Mouse (Mus musculus): ENCODE measurements around the gene Pcnx2. TPM values are rescaled to one million over a fixed set of nuclear protein-coding genes. Genes with fewer than 3 reads are reported as not detected.

Pcnx2 gene
- polyA plus RNA-seq, 1 experiment from 2014 or later = 0.60 TPM

DNA sequence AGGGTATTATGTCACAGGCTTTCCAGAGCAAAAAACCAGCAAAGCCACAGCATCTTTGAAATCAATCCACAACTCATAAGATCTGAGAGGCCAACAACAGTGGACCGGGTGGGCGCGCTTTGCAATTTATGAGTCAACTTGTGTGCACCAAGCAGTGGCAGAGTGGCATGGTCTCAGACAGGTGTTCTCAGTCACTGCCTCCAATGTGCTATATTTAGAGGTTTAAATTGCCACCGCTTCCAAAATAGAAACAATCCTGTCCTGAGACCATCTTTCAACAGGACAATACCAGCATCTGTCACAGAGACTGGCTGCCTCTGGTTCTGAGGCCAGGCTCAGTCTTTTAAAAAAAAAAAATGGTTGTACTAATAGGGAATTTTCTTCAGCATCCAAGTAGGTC, 42.0 kb downstream of the Pcnx2 start:
- no peaks in the 10 kb centered on the region for H3K9me3 ChIP-seq (ENCODE audit: control insufficient read depth, low read length)
- H3K4me3 ChIP-seq (ENCODE audit: low read depth, low read length) = no peak overlapping the region
- no peak overlapping the region for H3K9ac ChIP-seq (ENCODE audit: low read length)
- H3K27me3 ChIP-seq (ENCODE audit: control insufficient read depth, insufficient read depth, low read length) = no peaks in the 10 kb centered on the region
- DNase-seq (ENCODE audit: low spot score) (no peak), ATAC-seq (replicated peaks; ENCODE audit: low FRiP score) (no peak)
- WGBS = 88% methylated on average over 4 of the region's 4 CpGs
- H3K27ac ChIP-seq (ENCODE audit: low read depth, low read length) = no peak overlapping the region
- H3K4me2 ChIP-seq (ENCODE audit: low read depth, low read length, severe bottlenecking) = no peak overlapping the region
- H3K4me1 ChIP-seq (replicated peaks; ENCODE audit: control insufficient read depth, insufficient read depth, low read length) = peaks cover 4% of the 10 kb centered on the region; the same call in 1 of the 2 replicates
- no peaks in the 10 kb centered on the region for H3K36me3 ChIP-seq (ENCODE audit: control insufficient read depth, insufficient read depth, low read length)

DNA sequence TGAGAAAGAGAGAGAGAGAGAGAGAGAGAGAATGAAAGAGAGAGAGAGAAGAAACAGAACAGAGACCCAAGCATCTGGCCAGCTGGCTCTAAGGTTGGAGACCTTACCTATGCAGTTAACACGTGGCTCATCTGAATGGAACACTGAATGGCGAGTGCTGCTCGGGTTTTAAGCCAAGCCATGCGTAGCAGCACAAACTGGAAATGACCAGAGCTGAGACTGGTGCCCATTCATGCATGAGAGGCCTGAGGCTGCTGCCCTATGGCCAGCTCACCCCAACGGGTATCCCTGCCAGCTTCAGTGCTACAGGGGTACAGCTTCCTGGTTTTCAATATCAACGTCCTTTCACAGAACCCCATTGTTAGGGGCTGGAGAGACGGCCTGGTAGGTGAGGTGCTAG, 43.7 kb downstream of the Pcnx2 start:
- no peak overlapping the region for H3K27ac ChIP-seq (ENCODE audit: low read depth, low read length)
- 64% methylated on average over 7 of the region's 7 CpGs for WGBS
- no peaks in the 10 kb centered on the region for H3K27me3 ChIP-seq (ENCODE audit: control insufficient read depth, insufficient read depth, low read length)
- DNase-seq (ENCODE audit: low spot score) (no peak), ATAC-seq (replicated peaks; ENCODE audit: low FRiP score) (no peak)
- H3K4me2 ChIP-seq (ENCODE audit: low read depth, low read length, severe bottlenecking) = no peak overlapping the region
- H3K4me3 ChIP-seq (ENCODE audit: low read depth, low read length) = no peak overlapping the region
- H3K36me3 ChIP-seq (ENCODE audit: control insufficient read depth, insufficient read depth, low read length) = no peaks in the 10 kb centered on the region
- no peaks in the 10 kb centered on the region for H3K9me3 ChIP-seq (ENCODE audit: control insufficient read depth, low read length)
- H3K9ac ChIP-seq (ENCODE audit: low read length) = no peak overlapping the region
- H3K4me1 ChIP-seq (replicated peaks; ENCODE audit: control insufficient read depth, insufficient read depth, low read length) = peaks cover 4% of the 10 kb centered on the region; the same call in 1 of the 2 replicates

DNA sequence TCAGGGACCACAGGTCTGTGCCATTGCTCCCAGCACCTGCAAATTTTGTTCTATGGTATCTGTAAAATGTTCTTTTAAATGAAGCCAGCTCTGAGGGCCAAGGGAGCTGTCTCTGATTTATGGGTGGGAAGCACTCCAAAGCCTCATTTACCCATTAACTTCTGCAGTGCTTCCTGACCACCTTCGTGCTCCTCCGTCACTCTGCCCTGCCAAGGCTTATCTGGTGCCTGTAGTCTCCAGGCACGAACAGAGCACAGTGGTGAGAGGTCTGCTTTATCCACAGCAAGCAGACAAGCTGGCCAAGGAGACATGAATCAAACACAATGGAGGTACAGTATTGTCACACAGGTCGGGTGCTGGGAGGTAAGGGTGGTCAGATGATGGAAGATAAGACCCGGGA, 44.8 kb downstream of the Pcnx2 start:
- Histone ChIP-seq H3K27ac (ENCODE audit: low read depth, low read length) (no peak overlapping the region), H3K4me2 (ENCODE audit: low read depth, low read length, severe bottlenecking) (no peak overlapping the region), H3K36me3 (ENCODE audit: control insufficient read depth, insufficient read depth, low read length) (no peaks in the 10 kb centered on the region), H3K4me1 (replicated peaks; ENCODE audit: control insufficient read depth, insufficient read depth, low read length) (peaks cover 4% of the 10 kb centered on the region; the same call in 1 of the 2 replicates), H3K9ac (ENCODE audit: low read length) (no peak overlapping the region), H3K9me3 (ENCODE audit: control insufficient read depth, low read length) (no peaks in the 10 kb centered on the region), H3K27me3 (ENCODE audit: control insufficient read depth, insufficient read depth, low read length) (no peaks in the 10 kb centered on the region), H3K4me3 (ENCODE audit: low read depth, low read length) (no peak overlapping the region)
- DNase-seq (ENCODE audit: low spot score) = no peak
- 84% methylated on average over 5 of the region's 5 CpGs for WGBS
- no peak for ATAC-seq (replicated peaks; ENCODE audit: low FRiP score)

DNA sequence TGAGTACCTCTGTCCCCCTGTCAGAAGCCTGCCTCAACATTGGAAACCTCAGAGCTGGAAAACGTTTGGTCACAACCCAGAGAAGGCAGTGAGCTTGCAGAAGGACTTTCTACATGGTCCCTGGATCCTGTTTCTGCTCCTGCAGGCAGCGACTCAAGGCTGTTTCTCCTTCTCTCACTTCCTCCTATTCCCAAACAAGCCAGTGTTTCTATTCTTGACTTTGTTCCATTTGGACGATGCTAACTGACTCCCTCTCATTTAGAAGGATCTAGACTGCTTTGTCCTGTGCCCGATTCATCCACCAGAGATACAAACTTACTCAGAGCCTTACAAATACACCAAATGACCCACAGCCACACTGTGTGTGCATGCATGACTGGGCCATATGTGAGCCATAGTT, 48.9 kb downstream of the Pcnx2 start:
- H3K9ac ChIP-seq (ENCODE audit: low read length) = no peak overlapping the region
- 71% methylated on average over 4 of the region's 4 CpGs for WGBS
- H3K4me1 ChIP-seq (replicated peaks; ENCODE audit: control insufficient read depth, insufficient read depth, low read length) = no peaks in the 10 kb centered on the region
- ATAC-seq (replicated peaks; ENCODE audit: low FRiP score) (no peak), DNase-seq (ENCODE audit: low spot score) (no peak)
- H3K36me3 ChIP-seq (ENCODE audit: control insufficient read depth, insufficient read depth, low read length) = no peaks in the 10 kb centered on the region
- no peaks in the 10 kb centered on the region for H3K27me3 ChIP-seq (ENCODE audit: control insufficient read depth, insufficient read depth, low read length)
- no peak overlapping the region for H3K4me2 ChIP-seq (ENCODE audit: low read depth, low read length, severe bottlenecking)
- no peak overlapping the region for H3K27ac ChIP-seq (ENCODE audit: low read depth, low read length)
- no peak overlapping the region for H3K4me3 ChIP-seq (ENCODE audit: low read depth, low read length)
- H3K9me3 ChIP-seq (ENCODE audit: control insufficient read depth, low read length) = no peaks in the 10 kb centered on the region

DNA sequence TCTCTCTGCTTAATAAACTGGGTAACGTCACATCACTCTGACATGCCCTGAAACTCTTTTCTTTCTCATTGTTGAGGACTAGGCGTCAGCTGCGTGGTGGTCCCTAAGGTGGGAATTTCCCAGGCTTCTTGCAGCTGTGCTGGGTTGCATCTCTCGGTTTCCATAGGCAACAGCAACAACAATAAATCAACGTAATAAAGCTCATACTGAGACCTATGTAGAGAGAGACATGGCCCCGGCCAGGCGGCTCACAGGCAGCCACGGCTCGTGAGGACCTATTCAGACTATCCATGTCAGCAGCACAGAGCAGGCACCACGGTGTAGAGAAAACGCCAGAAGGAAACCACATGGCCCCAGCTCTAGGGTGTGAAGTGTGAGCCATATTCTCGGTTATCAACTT, 50.3 kb downstream of the Pcnx2 start:
- Histone ChIP-seq H3K9ac (ENCODE audit: low read length) (no peak overlapping the region), H3K9me3 (ENCODE audit: control insufficient read depth, low read length) (no peaks in the 10 kb centered on the region), H3K36me3 (ENCODE audit: control insufficient read depth, insufficient read depth, low read length) (no peaks in the 10 kb centered on the region), H3K4me2 (ENCODE audit: low read depth, low read length, severe bottlenecking) (no peak overlapping the region), H3K4me1 (replicated peaks; ENCODE audit: control insufficient read depth, insufficient read depth, low read length) (peaks cover 8% of the 10 kb centered on the region; the same call in 1 of the 2 replicates), H3K27me3 (ENCODE audit: control insufficient read depth, insufficient read depth, low read length) (no peaks in the 10 kb centered on the region), H3K27ac (ENCODE audit: low read depth, low read length) (no peak overlapping the region), H3K4me3 (ENCODE audit: low read depth, low read length) (no peak overlapping the region)
- WGBS = 67% methylated on average over 12 of the region's 12 CpGs
- DNase-seq (ENCODE audit: low spot score) (no peak), ATAC-seq (replicated peaks; ENCODE audit: low FRiP score) (no peak)

DNA sequence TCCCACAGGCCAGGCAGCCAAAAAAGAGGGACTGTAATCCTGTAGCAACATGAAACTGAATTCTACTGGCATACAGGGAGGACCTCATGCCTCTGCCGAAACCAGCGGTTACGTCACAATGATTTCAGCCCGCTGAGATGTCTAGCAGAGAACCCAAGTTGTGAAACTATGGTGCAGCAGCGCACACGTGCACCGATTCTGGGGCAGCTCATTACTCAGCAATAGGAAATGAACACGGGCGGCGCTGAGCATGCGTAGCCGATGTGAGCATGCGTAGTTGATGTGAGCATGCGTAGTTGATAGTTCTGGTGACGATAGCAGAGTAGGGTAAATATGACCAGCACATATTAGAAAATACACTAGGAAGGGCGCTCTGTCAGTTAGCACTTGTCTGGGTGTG, 52.8 kb downstream of the Pcnx2 start:
- H3K36me3 ChIP-seq (ENCODE audit: control insufficient read depth, insufficient read depth, low read length) = no peaks in the 10 kb centered on the region
- no peaks in the 10 kb centered on the region for H3K27me3 ChIP-seq (ENCODE audit: control insufficient read depth, insufficient read depth, low read length)
- H3K4me2 ChIP-seq (ENCODE audit: low read depth, low read length, severe bottlenecking) = no peak overlapping the region
- H3K4me3 ChIP-seq (ENCODE audit: low read depth, low read length) = no peak overlapping the region
- no peaks in the 10 kb centered on the region for H3K9me3 ChIP-seq (ENCODE audit: control insufficient read depth, low read length)
- no peak for ATAC-seq (replicated peaks; ENCODE audit: low FRiP score)
- H3K9ac ChIP-seq (ENCODE audit: low read length) = no peak overlapping the region
- no peak for DNase-seq (ENCODE audit: low spot score)
- peaks cover 8% of the 10 kb centered on the region for H3K4me1 ChIP-seq (replicated peaks; ENCODE audit: control insufficient read depth, insufficient read depth, low read length)
- 97% methylated on average over 16 of the region's 16 CpGs for WGBS
- H3K27ac ChIP-seq (ENCODE audit: low read depth, low read length) = no peak overlapping the region

DNA sequence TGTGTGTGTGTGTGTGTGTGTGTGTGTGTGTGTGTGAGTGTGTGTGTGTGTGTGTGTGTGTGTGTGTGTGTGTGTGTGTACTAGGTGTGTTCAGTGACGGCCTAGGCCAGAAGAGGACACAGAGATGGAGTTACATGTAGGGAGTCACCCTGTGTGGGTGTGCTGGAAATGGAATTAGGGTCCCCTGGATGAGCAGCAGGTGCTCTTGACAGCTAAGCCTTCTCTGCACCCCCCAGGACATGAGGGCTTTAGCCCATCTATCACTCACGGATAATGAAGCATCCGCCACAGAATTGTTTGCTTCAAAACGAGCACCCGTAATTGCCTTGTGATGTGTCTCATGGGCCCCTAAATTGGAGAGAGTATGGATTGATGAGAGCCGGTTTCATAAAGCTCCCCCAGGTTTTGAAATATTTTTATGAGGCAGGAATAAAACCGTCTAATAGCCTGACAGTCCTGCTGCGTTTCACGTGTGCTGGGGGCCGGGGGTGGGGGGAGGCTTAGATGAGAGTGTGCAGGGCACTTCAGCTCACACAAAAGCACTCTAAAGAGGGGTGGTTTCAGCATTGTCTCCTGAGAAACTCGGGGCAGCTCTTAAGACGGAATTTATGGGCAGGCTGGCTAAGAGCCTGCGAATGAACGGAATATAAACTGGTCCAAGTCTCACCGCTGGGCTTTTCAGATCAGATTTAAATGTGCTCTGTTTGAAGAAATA, 54.8 kb downstream of the Pcnx2 start:
- 0 out of 2 replicates have a peak overlapping the region, but pooled peaks have one; percentile 5 for H3K4me2 ChIP-seq (ENCODE audit: low read depth, low read length, severe bottlenecking)
- DNase-seq (ENCODE audit: low spot score) (no peak), ATAC-seq (replicated peaks; ENCODE audit: low FRiP score) (no peak; the same call in 1 of the 2 replicates)
- no peaks in the 10 kb centered on the region for H3K9me3 ChIP-seq (ENCODE audit: control insufficient read depth, low read length)
- 35% methylated on average over 15 of the region's 15 CpGs for WGBS
- H3K9ac ChIP-seq (ENCODE audit: low read length) = no peak overlapping the region
- H3K27ac ChIP-seq (ENCODE audit: low read depth, low read length) = no peak overlapping the region
- H3K36me3 ChIP-seq (ENCODE audit: control insufficient read depth, insufficient read depth, low read length) = no peaks in the 10 kb centered on the region
- no peaks in the 10 kb centered on the region for H3K27me3 ChIP-seq (ENCODE audit: control insufficient read depth, insufficient read depth, low read length)
- H3K4me1 ChIP-seq (replicated peaks; ENCODE audit: control insufficient read depth, insufficient read depth, low read length) = peaks cover 8% of the 10 kb centered on the region
- H3K4me3 ChIP-seq (ENCODE audit: low read depth, low read length) = no peak overlapping the region

DNA sequence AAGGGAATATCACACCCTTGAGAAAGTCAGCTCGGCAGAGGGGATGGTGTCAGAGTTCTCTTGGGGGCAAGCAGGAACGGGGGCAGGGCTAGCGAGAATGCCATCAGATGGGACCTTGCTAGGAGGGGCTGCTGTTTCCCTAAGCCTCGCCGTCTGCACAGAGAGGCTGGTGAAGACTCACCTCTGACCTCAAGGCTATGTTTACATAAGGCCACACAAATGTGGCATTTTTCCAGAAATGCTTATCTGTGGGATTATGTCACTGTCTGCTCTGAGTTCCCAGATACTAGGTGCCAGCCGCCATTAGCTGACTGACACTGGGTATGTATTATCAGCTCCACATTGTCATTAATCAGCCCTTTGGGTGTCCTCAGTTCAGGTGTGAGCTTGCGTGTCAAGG, 56.0 kb downstream of the Pcnx2 start:
- no peaks in the 10 kb centered on the region for H3K27me3 ChIP-seq (ENCODE audit: control insufficient read depth, insufficient read depth, low read length)
- H3K4me2 ChIP-seq (ENCODE audit: low read depth, low read length, severe bottlenecking) = no peak overlapping the region
- ATAC-seq (replicated peaks; ENCODE audit: low FRiP score) (no peak), DNase-seq (ENCODE audit: low spot score) (no peak)
- peaks cover 8% of the 10 kb centered on the region for H3K4me1 ChIP-seq (replicated peaks; ENCODE audit: control insufficient read depth, insufficient read depth, low read length)
- H3K9me3 ChIP-seq (ENCODE audit: control insufficient read depth, low read length) = no peaks in the 10 kb centered on the region
- 78% methylated on average over 7 of the region's 7 CpGs for WGBS
- H3K36me3 ChIP-seq (ENCODE audit: control insufficient read depth, insufficient read depth, low read length) = no peaks in the 10 kb centered on the region
- no peak overlapping the region for H3K9ac ChIP-seq (ENCODE audit: low read length)
- no peak overlapping the region for H3K4me3 ChIP-seq (ENCODE audit: low read depth, low read length)
- H3K27ac ChIP-seq (ENCODE audit: low read depth, low read length) = no peak overlapping the region

DNA sequence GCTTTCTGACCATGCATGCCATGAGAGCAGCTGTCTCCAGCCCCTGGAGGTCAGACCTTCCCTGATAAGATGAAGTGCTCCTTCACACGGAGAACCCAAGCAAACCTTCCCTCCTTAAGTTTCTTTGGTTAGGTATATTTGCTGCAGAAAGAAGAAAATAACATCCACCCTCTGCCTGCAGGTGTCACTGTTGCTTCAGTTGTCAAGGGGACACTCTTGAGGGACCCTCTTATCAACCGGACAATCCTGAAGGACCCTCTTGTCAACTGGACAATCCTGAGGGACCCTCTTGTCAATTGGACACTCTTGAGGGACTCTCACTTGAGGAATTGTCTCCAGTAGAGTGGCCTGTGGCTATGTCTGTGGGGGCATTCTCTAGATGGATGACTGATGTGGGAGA, 73.4 kb downstream of the Pcnx2 start:
- Histone ChIP-seq H3K4me1 (replicated peaks; ENCODE audit: control insufficient read depth, insufficient read depth, low read length) (no peaks in the 10 kb centered on the region), H3K27ac (ENCODE audit: low read depth, low read length) (no peak overlapping the region), H3K4me3 (ENCODE audit: low read depth, low read length) (no peak overlapping the region), H3K9me3 (ENCODE audit: control insufficient read depth, low read length) (no peaks in the 10 kb centered on the region), H3K9ac (ENCODE audit: low read length) (no peak overlapping the region), H3K4me2 (ENCODE audit: low read depth, low read length, severe bottlenecking) (no peak overlapping the region), H3K36me3 (ENCODE audit: control insufficient read depth, insufficient read depth, low read length) (no peaks in the 10 kb centered on the region), H3K27me3 (ENCODE audit: control insufficient read depth, insufficient read depth, low read length) (no peaks in the 10 kb centered on the region)
- ATAC-seq (replicated peaks; ENCODE audit: low FRiP score) (no peak), DNase-seq (ENCODE audit: low spot score) (no peak)
- 35% methylated on average over 2 of the region's 2 CpGs for WGBS
